Mouse (Mus musculus) layer of hippocampus, adult 11-12 months (tissue): ENCODE measurements around the gene 2810021J22Rik.
"Not testable (repeated sequence)": the region's sequence is repeated elsewhere in the genome, so short reads cannot be mapped to it uniquely, and the experiment has no call there.

Experiments used
- DNase-seq: peaks from one replicate; pipeline ENCODE4 v3.0.0; 2022; ENCODE audit warnings: low spot score

2810021J22Rik gene

GRCm38 (mm10) chr11:58867039-58867953 lies at the start of gene 2810021J22Rik:
Gene 2810021J22Rik (plus strand): TSS chr11:58867216.
- DNase-seq = peak; percentile 79

GRCm38 (mm10) chr11:58828937-58829336 lies 38.1 kb upstream of the 2810021J22Rik start, which contains the start of gene Olfr312:
Gene Olfr312 (plus strand): TSS chr11:58829237.
- DNase-seq = not testable (repeated sequence)

- no peak for DNase-seq
Measured at GRCm38 (mm10) chr11:58829764-58830163, 37.3 kb upstream of the 2810021J22Rik start.

DNA sequence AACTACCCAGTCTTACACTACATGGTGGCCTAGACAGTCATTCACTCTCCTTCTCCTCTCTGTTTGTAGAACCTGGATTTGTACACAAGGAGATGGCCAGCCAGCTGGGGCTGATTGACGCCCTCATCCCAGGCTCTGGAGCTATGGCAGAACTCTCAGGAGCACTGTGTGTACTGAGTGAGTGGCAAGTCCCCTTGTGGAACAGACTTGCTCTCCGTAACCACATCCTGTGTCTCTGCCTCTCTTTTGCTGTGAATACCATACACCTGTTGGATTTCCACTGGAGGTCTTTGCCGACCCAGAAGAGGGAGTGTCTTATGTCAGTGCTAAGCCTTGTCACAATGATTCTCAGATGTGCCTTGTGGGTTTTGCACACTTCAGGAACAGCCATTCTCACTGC lies 34.5 kb upstream of the 2810021J22Rik start:
- not testable (repeated sequence) for DNase-seq

DNA sequence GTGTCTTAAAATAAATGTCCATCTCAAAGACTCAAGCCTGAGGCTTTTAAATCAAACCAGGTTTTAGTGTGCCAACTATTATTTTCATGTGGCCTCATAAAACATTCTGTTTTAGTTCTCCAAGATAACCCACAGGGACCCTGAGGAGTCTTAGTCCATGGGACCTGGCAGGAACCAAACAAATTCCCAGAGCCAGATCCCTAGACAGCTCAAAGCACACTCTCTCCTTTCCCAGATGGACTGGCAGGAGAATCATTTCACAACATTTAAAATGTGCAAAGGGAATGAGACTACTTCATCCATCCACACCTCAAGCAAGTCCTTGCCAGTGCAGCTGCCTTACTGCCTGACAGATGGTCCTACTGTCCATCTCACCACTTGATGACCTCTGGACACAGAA lies 28.1 kb upstream of the 2810021J22Rik start, which contains the start of gene Olfr311:
Olfr311 (plus strand) TSS at position 301 of the 400 bp plus-strand sequence.
- DNase-seq = not testable (repeated sequence)

- peak; percentile 97 for DNase-seq
Measured at GRCm38 (mm10) chr11:58846919-58847461, 20.0 kb upstream of the 2810021J22Rik start, which contains the start of gene Gm12258. Gene Gm12258 (plus strand): TSS chr11:58847158.

GRCm38 (mm10) chr11:58847636-58848035 lies 19.4 kb upstream of the 2810021J22Rik start:
- no peak for DNase-seq

DNA sequence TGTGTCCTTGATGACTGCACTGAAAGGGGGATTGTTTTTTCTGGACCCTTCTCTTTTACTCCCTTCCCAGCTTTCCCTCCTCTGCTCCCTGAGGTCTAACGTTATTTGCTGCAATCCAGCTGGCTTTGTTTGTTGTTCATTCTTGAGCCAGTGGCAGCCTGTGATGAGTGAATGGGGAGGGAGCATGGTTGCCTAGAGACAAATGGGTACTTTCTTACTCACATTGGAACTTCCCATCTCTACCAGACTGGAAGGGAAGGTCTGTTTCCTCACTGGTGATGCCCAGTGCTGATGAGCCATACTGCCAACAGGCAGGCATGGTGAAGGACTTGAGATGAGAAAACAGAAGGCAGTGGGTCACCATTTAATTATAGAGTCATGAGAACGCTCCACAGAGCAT lies 17.3 kb upstream of the 2810021J22Rik start:
- DNase-seq = no peak

GRCm38 (mm10) chr11:58860744-58861143 lies 6.3 kb upstream of the 2810021J22Rik start:
- no peak for DNase-seq

- no peak for DNase-seq
Measured at GRCm38 (mm10) chr11:58867954-58868330, 926 bp downstream of the 2810021J22Rik start.

DNA sequence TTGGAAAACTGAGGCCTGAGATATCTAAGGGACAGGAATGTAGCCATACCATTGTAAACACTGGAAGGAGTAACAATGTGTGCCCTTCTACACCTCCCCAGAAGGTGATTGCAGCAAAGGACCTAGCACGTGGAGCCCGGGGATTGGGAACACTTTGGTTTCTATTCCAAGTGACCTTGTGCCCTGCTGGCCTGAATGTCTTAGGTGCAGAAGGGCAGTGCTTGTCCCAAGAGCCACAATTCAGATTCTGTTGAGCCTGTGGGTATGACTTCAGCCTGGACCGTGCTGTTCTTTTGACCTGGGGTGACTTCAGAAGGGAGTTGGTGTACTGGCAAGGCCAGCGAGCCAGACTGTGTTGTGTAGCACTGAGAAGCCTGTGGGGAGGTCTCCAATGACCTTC lies 3.9 kb downstream of the 2810021J22Rik start:
- no peak for DNase-seq

- DNase-seq = no peak
Measured at GRCm38 (mm10) chr11:58883756-58884155, 16.7 kb downstream of the 2810021J22Rik start.

DNA sequence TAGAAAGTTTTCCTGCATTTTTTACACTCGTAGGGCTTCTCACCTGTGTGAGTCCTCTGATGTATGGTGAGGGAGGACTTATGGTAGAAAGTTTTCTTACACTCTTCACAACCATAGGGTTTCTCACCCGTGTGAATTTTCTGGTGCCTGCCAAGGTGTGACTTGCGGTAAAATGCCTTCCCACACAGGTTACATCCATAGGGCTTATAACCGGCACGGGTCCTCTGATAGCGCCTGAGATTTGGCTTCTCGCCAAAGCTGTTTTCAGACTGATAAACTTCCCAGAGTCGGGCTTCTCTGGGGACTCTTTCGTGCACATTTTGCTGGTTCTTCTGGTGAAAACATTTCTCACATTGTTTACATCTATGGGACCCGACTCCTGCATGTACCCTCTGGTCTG lies 23.5 kb downstream of the 2810021J22Rik start:
- DNase-seq = no peak

DNA sequence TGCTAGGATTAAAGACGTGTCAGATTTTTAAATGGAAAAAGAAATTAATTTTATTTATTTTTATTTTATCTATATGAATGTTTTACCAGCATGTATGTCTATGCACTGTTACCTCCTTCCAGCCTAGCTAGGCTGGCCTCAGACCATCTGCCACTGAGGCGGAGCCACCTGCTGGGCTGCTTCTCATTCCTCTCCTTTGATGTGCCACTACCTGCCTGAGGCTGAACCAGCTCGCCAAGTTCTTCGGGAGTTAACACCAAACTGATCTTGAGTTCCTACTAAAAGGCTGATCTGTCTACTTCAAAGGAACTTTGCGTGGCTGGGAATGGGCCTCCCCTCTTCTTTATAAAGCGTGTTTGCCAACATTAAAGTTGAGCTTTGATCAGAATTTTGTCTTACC lies 27.4 kb downstream of the 2810021J22Rik start:
- no peak for DNase-seq

- no peak for DNase-seq
Measured at GRCm38 (mm10) chr11:58897485-58897884, 30.5 kb downstream of the 2810021J22Rik start.

GRCm38 (mm10) chr11:58901080-58901479 lies 34.1 kb downstream of the 2810021J22Rik start:
- DNase-seq = no peak

- peak; percentile 95 for DNase-seq
Measured at GRCm38 (mm10) chr11:58903511-58904409, 36.7 kb downstream of the 2810021J22Rik start, which contains the start of gene Zfp39. Gene Zfp39 (minus strand): TSS chr11:58904225.

DNA sequence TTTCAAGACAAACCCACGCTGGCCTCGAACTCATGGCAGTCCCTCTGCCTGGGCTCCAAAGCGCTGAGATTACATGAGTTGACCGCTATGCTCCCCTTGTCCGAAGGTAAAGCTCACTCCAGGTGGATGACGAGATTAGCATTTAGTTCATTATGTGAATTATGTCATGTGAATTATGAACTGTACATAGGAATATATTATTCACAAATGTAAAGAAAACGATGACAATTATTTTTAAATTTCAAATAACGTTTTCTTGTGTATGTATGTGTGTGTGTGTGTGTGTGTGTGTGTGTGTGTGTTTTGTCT lies 37.3 kb downstream of the 2810021J22Rik start:
- DNase-seq = no peak

DNA sequence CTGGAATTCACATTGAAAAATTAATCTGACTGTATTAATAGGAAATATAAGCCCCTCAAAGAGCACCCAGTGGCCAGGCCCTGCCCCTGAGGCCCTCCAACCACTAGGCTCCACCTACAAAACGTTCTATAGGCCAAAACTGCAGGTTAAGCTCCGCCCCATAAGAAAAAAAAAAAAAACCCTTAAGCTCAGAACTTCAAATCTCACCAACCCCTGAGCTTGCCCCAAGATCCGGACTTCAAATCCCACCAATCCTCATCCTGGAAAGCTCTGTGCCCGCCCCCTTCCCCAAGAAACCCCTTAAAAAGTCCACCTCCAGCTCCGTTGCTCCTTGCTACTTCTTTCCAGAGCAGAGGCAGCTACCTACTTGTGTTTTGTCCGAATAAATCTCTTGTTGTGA lies 37.8 kb downstream of the 2810021J22Rik start:
- no peak for DNase-seq

- no peak for DNase-seq
Measured at GRCm38 (mm10) chr11:58913776-58914175, 46.8 kb downstream of the 2810021J22Rik start.

- DNase-seq = no peak
Measured at GRCm38 (mm10) chr11:58914461-58915028, 47.5 kb downstream of the 2810021J22Rik start.
